Mouse (Mus musculus) forebrain, postnatal 0 days (tissue): ENCODE measurements around the gene Galntl5. TPM values are rescaled to one million over a fixed set of nuclear protein-coding genes. Genes with fewer than 3 reads are reported as not detected.

Source experiments
- ATAC-seq: fragments of 200-750 bp; cut with Nextera tagmentation; 2 replicates; pipeline ENCODE4 v1.8.0; 2017; ENCODE audit warnings: mild to moderate bottlenecking, moderate library complexity
- DNase-seq: peaks from one replicate; pipeline ENCODE4 v3.0.0-alpha.2; 2015
- H3K27ac ChIP-seq: fragments of 300-500 bp; sonication (generic); 2 replicates; pipeline ENCODE4 v1.5.1; 2014; ENCODE audit warnings: low read depth, mild to moderate bottlenecking, antibody characterized with exemption, low read length, moderate library complexity, mixed read lengths
- H3K27me3 ChIP-seq: fragments of 300-500 bp; sonication (generic); 2 replicates; pipeline ENCODE4 v1.6.1; 2014; ENCODE audit warnings: mild to moderate bottlenecking, low read length, mixed read lengths; ENCODE audit not compliant: insufficient read depth
- H3K36me3 ChIP-seq: fragments of 300-500 bp; sonication (generic); 2 replicates; pipeline ENCODE4 v1.6.1; 2014; ENCODE audit warnings: mild to moderate bottlenecking, moderate library complexity; ENCODE audit not compliant: insufficient read depth
- H3K4me1 ChIP-seq: fragments of 300-500 bp; sonication (generic); 2 replicates; pipeline ENCODE4 v1.6.1; 2014; ENCODE audit warnings: antibody characterized with exemption; ENCODE audit not compliant: insufficient read depth
- H3K4me2 ChIP-seq: fragments of 300-500 bp; sonication (generic); 2 replicates; pipeline ENCODE4 v1.6.1; 2014; ENCODE audit warnings: low read depth, mild to moderate bottlenecking, moderate library complexity
- H3K4me3 ChIP-seq: fragments of 300-500 bp; sonication (generic); 2 replicates; pipeline ENCODE4 v1.5.1; 2014; ENCODE audit warnings: low read depth, low read length, mixed read lengths
- H3K9ac ChIP-seq: fragments of 300-500 bp; sonication (generic); 2 replicates; pipeline ENCODE4 v1.6.1; 2014; ENCODE audit warnings: mild to moderate bottlenecking
- H3K9me3 ChIP-seq: fragments of 300-500 bp; sonication (generic); 2 replicates; pipeline ENCODE4 v1.6.1; 2016; ENCODE audit warnings: low read length
- CTCF ChIP-seq: sonication (generic); IDR thresholded peaks from 2 replicates; pipeline ENCODE4 v1.5.1; 2016; ENCODE audit warnings: antibody characterized with exemption, control low read depth, low read depth
- WGBS: fragments of 180-500 bp; shearing (Covaris S2); extraction: QIAGEN DNeasy Blood & Tissue Kit; methylation state at CpG from one replicate; pipeline ENCODE4 v1.1.7; 2014; 5-methylcytosine and 5-hydroxymethylcytosine counted together
- polyA plus RNA-seq: library from polyadenylated mRNA; unstranded; fragments of >200 nt; fragmentation: Nextera tagmentation; extraction: Ambion mirVana; gene quantifications from 2 replicates; pipeline ENCODE4 v1.2.1, GENCODE M21; 2015
- total RNA-seq: library from RNA; depleted of rRNA; stranded (reverse); fragments of >200 nt; gene quantifications from 2 replicates; pipeline ENCODE4 v1.2.3, GENCODE M21; 2014; rRNA removed

Galntl5 gene
- total RNA-seq: not detected in 2 replicates
- not detected in 2 replicates for polyA plus RNA-seq

DNA sequence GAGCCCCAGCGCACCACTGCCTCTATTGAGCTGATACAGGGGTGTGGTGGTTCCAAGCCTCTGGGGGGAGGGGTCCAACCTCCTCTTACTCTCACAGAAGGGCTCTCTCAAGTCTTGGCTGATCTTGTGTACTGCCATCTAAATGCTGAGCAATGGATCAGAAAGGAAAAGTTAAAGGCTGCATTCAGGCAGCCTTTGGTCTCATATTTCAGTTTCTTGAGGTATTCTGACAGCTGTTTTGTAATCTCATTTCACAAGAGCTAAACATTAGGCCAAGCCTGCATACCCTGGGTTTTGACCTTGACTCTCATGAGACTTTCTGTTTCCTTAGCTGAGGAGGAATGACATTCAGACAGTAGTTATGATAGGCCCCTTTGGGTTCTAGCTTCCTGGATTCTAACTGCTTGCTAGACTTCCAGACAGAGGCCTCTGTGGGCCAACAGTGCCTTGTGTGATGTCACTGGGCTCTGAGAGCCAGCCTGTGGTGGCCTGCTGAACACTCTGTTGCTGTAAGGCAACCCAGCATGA lies at the start of gene Galntl5:
Gene Galntl5 (plus strand): TSS at position 457 of the 528 bp plus-strand sequence.
- H3K9ac ChIP-seq: no peak within 1 kb of the TSS
- no peak within 1 kb of the TSS for H3K27ac ChIP-seq
- H3K27me3 ChIP-seq: no peaks in the 10 kb centered on the region
- H3K36me3 ChIP-seq: no peaks in the 10 kb centered on the region
- 90% methylated on average over 1 of the region's 1 CpGs for WGBS
- no peak for DNase-seq
- H3K4me3 ChIP-seq: no peak within 1 kb of the TSS
- H3K4me2 ChIP-seq: no peak within 1 kb of the TSS
- ATAC-seq: no peak
- no peak for TF ChIP-seq CTCF
- H3K9me3 ChIP-seq: no peaks in the 10 kb centered on the region
- no peaks in the 10 kb centered on the region for H3K4me1 ChIP-seq

DNA sequence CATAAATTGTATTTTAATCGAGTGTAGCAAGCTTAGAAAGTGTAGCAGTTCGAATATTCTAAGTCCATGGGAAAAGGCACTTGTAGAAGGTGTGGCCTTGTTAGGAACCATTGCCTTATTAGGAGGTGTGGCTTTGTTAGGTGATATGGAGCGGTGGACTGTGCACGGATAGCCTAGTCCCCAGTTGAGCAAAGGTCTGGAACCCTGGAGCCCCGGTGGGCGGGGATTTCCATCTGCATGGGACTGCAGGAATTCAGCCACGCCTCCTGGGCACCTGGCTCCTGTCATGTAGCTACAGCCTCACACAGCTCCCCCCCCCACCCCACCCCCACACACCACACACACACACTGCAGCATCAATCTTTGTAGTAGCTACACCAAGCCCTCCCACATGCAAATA lies 34.6 kb upstream of the Galntl5 start:
- H3K4me1 ChIP-seq: no peaks in the 10 kb centered on the region
- H3K4me2 ChIP-seq: no peak overlapping the region
- ATAC-seq (no peak), DNase-seq (no peak)
- H3K9me3 ChIP-seq: no peaks in the 10 kb centered on the region
- TF ChIP-seq CTCF: no peak
- no peak overlapping the region for H3K27ac ChIP-seq
- no peak overlapping the region for H3K4me3 ChIP-seq
- H3K27me3 ChIP-seq: no peaks in the 10 kb centered on the region
- H3K36me3 ChIP-seq: no peaks in the 10 kb centered on the region
- H3K9ac ChIP-seq: no peak overlapping the region
- 83% methylated on average over 7 of the region's 7 CpGs for WGBS

DNA sequence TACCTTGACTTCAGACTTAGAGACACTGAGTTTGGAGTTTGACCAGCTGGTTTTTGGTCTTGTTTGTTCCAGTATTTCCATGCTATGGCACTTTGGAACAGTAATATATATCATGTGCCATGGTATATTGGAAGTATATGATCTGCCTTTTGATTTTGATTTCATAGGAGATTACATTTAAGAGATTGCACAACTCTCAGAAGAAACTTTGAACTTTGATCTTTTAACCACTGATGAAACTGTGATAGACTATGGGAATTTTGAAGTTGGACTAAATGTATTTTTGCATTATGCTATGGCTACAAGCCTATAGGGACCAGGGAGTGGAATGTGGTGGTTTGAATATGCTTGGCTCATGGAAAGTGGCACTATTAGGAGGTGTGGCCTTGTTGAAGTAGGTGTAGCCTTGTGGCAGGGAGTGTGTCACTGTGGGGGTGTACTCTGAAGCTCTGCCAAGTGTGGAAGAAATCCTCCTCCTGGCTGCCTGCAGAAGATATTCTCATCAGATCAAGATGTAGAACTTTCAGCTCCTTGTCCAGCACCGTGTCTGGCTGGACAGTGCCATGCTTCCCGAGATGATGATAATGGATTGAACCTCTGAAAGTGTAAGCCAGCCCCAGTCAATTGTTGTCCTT lies 31.8 kb upstream of the Galntl5 start:
- DNase-seq (no peak), ATAC-seq (no peak)
- Histone ChIP-seq H3K36me3 (no peaks in the 10 kb centered on the region), H3K9me3 (no peaks in the 10 kb centered on the region), H3K9ac (no peak overlapping the region), H3K27me3 (no peaks in the 10 kb centered on the region), H3K4me3 (no peak overlapping the region), H3K4me2 (no peak overlapping the region), H3K4me1 (no peaks in the 10 kb centered on the region), H3K27ac (no peak overlapping the region)
- WGBS: 82% methylated on average over 2 of the region's 2 CpGs
- no peak for TF ChIP-seq CTCF

DNA sequence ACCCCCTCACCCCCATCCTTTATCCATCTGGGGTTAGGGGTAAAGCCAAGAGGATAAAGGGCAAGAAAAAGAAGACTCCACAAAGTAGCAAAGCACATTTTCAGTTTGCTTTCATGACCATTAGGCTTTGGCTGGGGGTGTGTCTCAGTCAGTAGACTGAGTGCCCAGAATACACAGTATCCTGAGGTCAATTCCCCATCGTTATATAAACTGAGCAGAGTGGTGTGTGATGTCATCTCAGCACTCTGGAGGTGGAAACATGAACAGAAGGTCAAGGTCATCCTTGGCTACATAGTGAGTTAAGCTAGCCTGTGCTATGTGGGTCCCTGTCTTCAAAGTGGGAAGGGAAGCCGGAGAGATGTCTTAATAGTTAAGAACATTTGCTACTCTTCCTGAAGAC lies 27.8 kb upstream of the Galntl5 start:
- TF ChIP-seq CTCF: no peak
- Histone ChIP-seq H3K4me1 (no peaks in the 10 kb centered on the region), H3K4me3 (no peak overlapping the region), H3K9me3 (no peaks in the 10 kb centered on the region), H3K27ac (no peak overlapping the region), H3K4me2 (no peak overlapping the region), H3K9ac (no peak overlapping the region), H3K36me3 (no peaks in the 10 kb centered on the region), H3K27me3 (no peaks in the 10 kb centered on the region)
- DNase-seq: no peak
- WGBS: 91% methylated on average over 2 of the region's 2 CpGs
- ATAC-seq: no peak

DNA sequence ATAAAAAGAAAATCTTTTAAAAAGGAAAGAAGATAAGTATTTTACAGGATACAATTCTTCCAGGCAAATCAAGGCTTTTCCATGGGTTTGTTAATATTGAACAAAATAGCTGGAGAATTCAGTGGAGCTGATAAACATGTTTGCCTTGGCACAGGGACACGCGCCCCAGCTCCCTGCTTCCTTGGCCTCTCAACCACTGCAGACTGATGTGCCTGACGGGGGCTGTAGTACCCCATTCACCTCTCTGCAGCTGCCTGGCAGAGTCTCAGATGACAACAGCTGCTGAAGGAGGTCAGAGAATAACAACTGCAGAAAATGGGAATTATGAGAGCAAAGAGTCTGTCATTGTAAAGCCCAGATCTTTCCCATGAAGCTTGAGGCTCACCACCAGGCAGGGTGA lies 27.3 kb upstream of the Galntl5 start:
- peak; percentile 40; the same call in 1 of the 2 replicates for ATAC-seq
- no peak for DNase-seq
- Histone ChIP-seq H3K4me2 (no peak overlapping the region), H3K4me3 (no peak overlapping the region), H3K27ac (no peak overlapping the region), H3K27me3 (no peaks in the 10 kb centered on the region), H3K4me1 (no peaks in the 10 kb centered on the region), H3K9me3 (no peaks in the 10 kb centered on the region), H3K9ac (no peak overlapping the region), H3K36me3 (no peaks in the 10 kb centered on the region)
- no peak for TF ChIP-seq CTCF
- 43% methylated on average over 3 of the region's 3 CpGs for WGBS

DNA sequence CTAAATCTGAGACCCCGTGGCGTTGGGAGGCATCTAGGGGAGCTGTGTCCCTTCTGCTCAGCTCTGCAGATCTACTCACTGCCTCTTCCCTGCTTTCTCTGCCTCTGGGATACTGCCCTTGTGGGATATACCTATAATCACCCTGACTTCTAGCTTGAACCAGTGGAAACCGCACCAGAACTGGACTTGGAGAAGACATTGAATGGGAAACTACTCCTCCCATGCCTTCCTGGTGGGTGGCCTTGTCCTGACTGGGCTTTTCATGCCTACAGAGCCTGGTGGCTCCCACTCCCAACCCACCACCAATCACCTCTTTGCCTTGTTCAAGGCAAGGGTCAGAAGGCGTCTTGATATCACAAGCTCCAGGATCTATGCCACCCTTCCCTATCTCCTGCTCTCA lies 26.4 kb upstream of the Galntl5 start:
- no peak for ATAC-seq
- Histone ChIP-seq H3K36me3 (no peaks in the 10 kb centered on the region), H3K4me3 (no peak overlapping the region), H3K9me3 (no peaks in the 10 kb centered on the region), H3K9ac (no peak overlapping the region), H3K27me3 (no peaks in the 10 kb centered on the region), H3K4me1 (no peaks in the 10 kb centered on the region), H3K27ac (no peak overlapping the region), H3K4me2 (no peak overlapping the region)
- DNase-seq: no peak
- TF ChIP-seq CTCF: no peak
- WGBS: 71% methylated on average over 4 of the region's 4 CpGs

DNA sequence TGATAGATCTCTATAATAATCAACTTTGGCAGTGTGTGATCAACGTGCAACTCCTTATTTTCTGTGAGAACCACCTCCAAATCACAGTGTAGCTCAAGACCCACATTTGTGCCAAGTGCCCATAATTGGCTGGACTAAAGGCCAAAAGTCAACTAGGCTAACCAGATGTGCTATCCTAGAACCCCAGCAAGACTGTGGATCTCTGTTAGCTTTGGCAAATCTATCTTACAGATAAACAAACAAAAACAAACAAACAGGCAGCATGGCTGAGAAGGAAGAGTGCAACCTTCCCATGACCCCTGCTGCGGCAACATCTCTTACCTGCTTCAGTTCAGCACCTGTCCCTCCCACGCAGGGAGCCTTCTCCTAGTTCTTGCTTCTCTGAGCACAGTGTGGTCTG lies 25.9 kb upstream of the Galntl5 start:
- no peak for TF ChIP-seq CTCF
- no peak overlapping the region for H3K9ac ChIP-seq
- no peaks in the 10 kb centered on the region for H3K27me3 ChIP-seq
- H3K4me3 ChIP-seq: no peak overlapping the region
- no peak overlapping the region for H3K27ac ChIP-seq
- WGBS: 92% methylated on average over 3 of the region's 3 CpGs
- no peaks in the 10 kb centered on the region for H3K36me3 ChIP-seq
- no peak overlapping the region for H3K4me2 ChIP-seq
- ATAC-seq (no peak), DNase-seq (no peak)
- H3K9me3 ChIP-seq: no peaks in the 10 kb centered on the region
- no peaks in the 10 kb centered on the region for H3K4me1 ChIP-seq
